Mouse (Mus musculus) limb, embryonic 14.5 days (tissue): Measurements from ENCODE around the gene Ppp1r9b. TPM values are rescaled to one million over a fixed set of nuclear protein-coding genes. Genes with fewer than 3 reads are reported as not detected.

Experiments used
- ATAC-seq: fragments of 200-750 bp; cut with Nextera tagmentation; 2 replicates; pipeline ENCODE4 v1.8.0; 2017; ENCODE audit warnings: low read depth, moderate number of reproducible peaks, moderate TSS enrichment; ENCODE audit not compliant: low FRiP score
- DNase-seq: peaks from one replicate; pipeline ENCODE4 v3.0.0-alpha.2; 2015; ENCODE audit warnings: low spot score
- H3K27ac ChIP-seq: fragments of 300-500 bp; sonication (generic); replicated peaks from 2 replicates; pipeline ENCODE4 v1.5.1; 2014; ENCODE audit warnings: low read depth, mild to moderate bottlenecking, low read length, moderate library complexity, mixed read lengths
- H3K27me3 ChIP-seq: fragments of 300-500 bp; sonication (generic); 2 replicates; pipeline ENCODE4 v1.6.1; 2014; ENCODE audit warnings: low read length, mixed read lengths; ENCODE audit not compliant: control insufficient read depth, insufficient read depth
- H3K36me3 ChIP-seq: fragments of 300-500 bp; sonication (generic); 2 replicates; pipeline ENCODE4 v1.6.1; 2014; ENCODE audit warnings: mild to moderate bottlenecking, low read length, moderate library complexity, mixed read lengths; ENCODE audit not compliant: control insufficient read depth, insufficient read depth
- H3K4me1 ChIP-seq: fragments of 300-500 bp; sonication (generic); 2 replicates; pipeline ENCODE4 v1.6.1; 2014; ENCODE audit warnings: antibody characterized with exemption, low read length, mixed read lengths; ENCODE audit not compliant: control insufficient read depth, insufficient read depth
- H3K4me2 ChIP-seq: fragments of 300-500 bp; sonication (generic); replicated peaks from 2 replicates; pipeline ENCODE4 v1.6.1; 2014; ENCODE audit warnings: low read depth, mild to moderate bottlenecking, low read length, moderate library complexity; ENCODE audit not compliant: severe bottlenecking
- H3K4me3 ChIP-seq: fragments of 300-500 bp; sonication (generic); replicated peaks from 2 replicates; pipeline ENCODE4 v1.5.1; 2014; ENCODE audit warnings: low read length
- H3K9ac ChIP-seq: fragments of 300-500 bp; sonication (generic); 2 replicates; pipeline ENCODE4 v1.6.1; 2014; ENCODE audit warnings: mild to moderate bottlenecking, low read depth, low read length, moderate library complexity; ENCODE audit not compliant: severe bottlenecking
- H3K9me3 ChIP-seq: fragments of 300-500 bp; sonication (generic); 2 replicates; pipeline ENCODE4 v1.6.1; 2016; ENCODE audit warnings: low read length; ENCODE audit not compliant: control insufficient read depth
- POLR2A ChIP-seq: fragments of 200-500 bp; IDR thresholded peaks from 2 replicates; pipeline ENCODE4 v1.8.0; 2012; ENCODE audit warnings: inconsistent platforms, mild to moderate bottlenecking, moderate library complexity, borderline replicate concordance; ENCODE audit not compliant: insufficient read depth, insufficient read length; ENCODE audit errors: extremely low read depth
- WGBS: fragments of 180-500 bp; shearing (Covaris S2); extraction: QIAGEN DNeasy Blood & Tissue Kit; methylation state at CpG from one replicate; pipeline ENCODE4 v1.1.7; 2014; 5-methylcytosine and 5-hydroxymethylcytosine counted together
- polyA plus RNA-seq, 2 experiments: library from polyadenylated mRNA; depleted of rRNA in 1 of 2; stranded (reverse) in 1 of 2; unstranded in 1 of 2; fragments of >200 nt; fragmentation: Nextera tagmentation in 1 of 2; extraction: Ambion mirVana in 1 of 2; gene quantifications; 2 replicates each; pipeline versions ENCODE4 v1.2.1 to v1.2.3; 2012 to 2014

Ppp1r9b gene
- polyA plus RNA-seq, 2 experiments, result 17.3 to 32.8 TPM

DNA sequence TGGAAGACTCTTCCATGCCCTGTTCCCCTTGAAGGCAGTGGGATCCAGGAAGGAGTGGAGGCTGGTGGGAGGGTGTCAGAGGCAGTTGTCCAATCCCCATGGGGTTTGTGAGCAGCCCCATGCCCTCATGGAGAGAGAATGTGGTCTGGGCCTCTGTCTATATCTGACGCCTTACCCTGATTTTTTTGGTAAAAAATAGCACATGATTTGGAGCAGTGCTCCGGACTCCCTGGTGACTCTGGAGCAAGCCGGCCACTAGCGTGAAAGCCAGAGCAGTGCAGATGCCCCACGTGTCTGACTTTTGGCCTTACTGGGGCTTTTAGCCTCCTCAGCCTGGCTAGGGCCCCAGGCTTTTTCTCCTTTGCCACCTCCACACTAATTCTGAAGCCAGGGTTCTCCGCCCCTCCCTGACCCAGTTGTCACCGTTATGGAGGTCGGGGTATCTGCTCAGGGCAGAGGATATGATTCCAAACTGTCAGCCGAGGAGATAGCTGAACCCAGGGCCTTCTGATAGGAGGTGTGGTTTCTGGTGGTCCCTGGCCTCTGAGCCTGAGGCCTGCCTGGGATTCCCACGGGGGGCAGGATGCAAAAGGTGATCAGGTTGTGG is 3.5 kb downstream of the Ppp1r9b start:
- Histone ChIP-seq H3K4me2 (peak overlapping the region; percentile 100), H3K4me1 (peaks cover 44% of the 10 kb centered on the region), H3K27ac (no peak overlapping the region), H3K27me3 (no peaks in the 10 kb centered on the region), H3K4me3 (peak overlapping the region; percentile 87), H3K9ac (peak overlapping the region; percentile 82), H3K36me3 (peaks cover 50% of the 10 kb centered on the region), H3K9me3 (no peaks in the 10 kb centered on the region)
- no peak for DNase-seq
- ATAC-seq, result no peak
- WGBS, result 41% methylated on average over 10 of the region's 10 CpGs
- TF ChIP-seq POLR2A, result no peak

DNA sequence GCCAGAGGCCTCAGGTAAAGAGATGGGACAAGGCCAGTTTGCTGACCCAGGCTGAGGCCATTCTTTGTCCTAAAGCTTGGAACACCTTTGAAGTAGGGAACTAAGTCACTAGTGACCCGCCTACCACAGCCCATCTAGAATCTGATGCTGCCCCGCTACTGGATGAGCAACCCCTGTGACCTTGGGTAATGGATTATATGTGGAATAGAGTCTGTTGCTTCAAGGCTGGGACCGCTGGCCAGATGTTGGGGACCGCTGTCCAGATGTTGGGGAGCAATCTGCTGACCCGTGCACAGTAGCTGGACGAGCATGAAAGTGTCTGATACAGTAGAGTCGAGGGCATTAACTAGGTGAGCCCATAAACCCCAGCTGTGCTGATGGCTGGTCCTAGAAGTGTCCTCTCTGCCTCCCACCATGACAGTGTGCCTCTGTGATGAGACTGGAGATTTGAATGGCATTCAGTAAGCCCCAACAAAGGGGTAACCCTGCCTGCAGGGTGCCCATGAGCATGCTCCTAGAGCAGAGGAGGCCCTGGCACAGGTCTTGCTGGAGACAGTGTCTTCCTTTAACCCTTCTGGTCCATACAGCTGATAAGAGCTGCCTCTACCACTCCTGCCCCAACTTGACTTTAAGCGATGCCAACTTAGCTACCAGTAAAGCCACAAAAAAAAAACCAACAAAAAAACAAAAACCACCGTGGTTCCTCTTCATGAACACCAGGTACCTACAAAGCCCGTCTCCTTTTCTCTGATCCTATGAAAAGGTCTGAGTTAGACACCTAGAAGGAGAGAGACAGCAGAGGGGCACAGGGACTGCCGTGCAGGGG is 4.3 kb downstream of the Ppp1r9b start:
- WGBS, result 76% methylated on average over 11 of the region's 11 CpGs
- H3K27me3 ChIP-seq, result no peaks in the 10 kb centered on the region
- DNase-seq (no peak), ATAC-seq (no peak)
- peak overlapping the region; percentile 82 for H3K9ac ChIP-seq
- peak overlapping the region; percentile 100 for H3K4me2 ChIP-seq
- H3K4me3 ChIP-seq, result peak overlapping the region; percentile 87; the same call in 1 of the 2 replicates
- no peak for TF ChIP-seq POLR2A
- peaks cover 40% of the 10 kb centered on the region for H3K4me1 ChIP-seq
- peaks cover 57% of the 10 kb centered on the region for H3K36me3 ChIP-seq
- H3K9me3 ChIP-seq, result no peaks in the 10 kb centered on the region
- no peak overlapping the region for H3K27ac ChIP-seq

- peaks cover 38% of the 10 kb centered on the region for H3K4me1 ChIP-seq
- H3K36me3 ChIP-seq, result peaks cover 63% of the 10 kb centered on the region
Observed at GRCm38 (mm10) chr11:94996101-94996500, 5.3 kb downstream of the Ppp1r9b start.

GRCm38 (mm10) chr11:94996984-94997383 is 6.1 kb downstream of the Ppp1r9b start:
- no peak overlapping the region for H3K27ac ChIP-seq
- H3K27me3 ChIP-seq, result no peaks in the 10 kb centered on the region
- DNase-seq (no peak), ATAC-seq (no peak)
- 90% methylated on average over 6 of the region's 6 CpGs for WGBS
- TF ChIP-seq POLR2A, result no peak
- H3K4me1 ChIP-seq, result peaks cover 38% of the 10 kb centered on the region
- peaks cover 71% of the 10 kb centered on the region for H3K36me3 ChIP-seq
- no peaks in the 10 kb centered on the region for H3K9me3 ChIP-seq
- H3K4me3 ChIP-seq, result no peak overlapping the region
- no peak overlapping the region for H3K9ac ChIP-seq
- H3K4me2 ChIP-seq, result no peak overlapping the region

More at GRCm38 (mm10) chr11:94996101-94996500, 5.3 kb downstream of the Ppp1r9b start:
- Histone ChIP-seq H3K9me3 (no peaks in the 10 kb centered on the region), H3K9ac (0 out of 2 replicates have a peak overlapping the region, but pooled peaks have one; percentile 21), H3K4me2 (no peak overlapping the region), H3K4me3 (no peak overlapping the region), H3K27me3 (no peaks in the 10 kb centered on the region), H3K27ac (no peak overlapping the region)
- TF ChIP-seq POLR2A, result no peak
- ATAC-seq (no peak), DNase-seq (no peak)
- WGBS, result 88% methylated on average over 8 of the region's 8 CpGs

GRCm38 (mm10) chr11:94997596-94997995 is 6.8 kb downstream of the Ppp1r9b start:
- Histone ChIP-seq H3K4me1 (peaks cover 33% of the 10 kb centered on the region), H3K9me3 (no peaks in the 10 kb centered on the region), H3K36me3 (peaks cover 77% of the 10 kb centered on the region), H3K27ac (no peak overlapping the region), H3K4me3 (no peak overlapping the region), H3K27me3 (no peaks in the 10 kb centered on the region), H3K9ac (no peak overlapping the region), H3K4me2 (no peak overlapping the region)
- WGBS, result 68% methylated on average over 5 of the region's 5 CpGs
- no peak for TF ChIP-seq POLR2A
- ATAC-seq (no peak), DNase-seq (no peak)
